Mouse (Mus musculus) intestine, embryonic 15.5 days (tissue): ENCODE data around the gene Etfbkmt. TPM values are rescaled to one million over a fixed set of nuclear protein-coding genes. Genes with fewer than 3 reads are reported as not detected.
"Not testable (repeated sequence)": the region's sequence is repeated elsewhere in the genome, so short reads cannot be mapped to it uniquely, and the experiment has no call there.

ENCODE experiments used
- ATAC-seq: fragments of 200-750 bp; cut with Nextera tagmentation; 2 replicates; pipeline ENCODE4 v1.8.0; 2017; ENCODE audit warnings: moderate TSS enrichment, moderate library complexity
- H3K27ac ChIP-seq: fragments of 300-500 bp; sonication (generic); 2 replicates; pipeline ENCODE4 v1.5.1; 2015; ENCODE audit warnings: mild to moderate bottlenecking, inconsistent platforms
- H3K27me3 ChIP-seq: fragments of 300-500 bp; sonication (generic); replicated peaks from 2 replicates; pipeline ENCODE4 v1.6.1; 2015; ENCODE audit warnings: inconsistent platforms
- H3K36me3 ChIP-seq: fragments of 300-500 bp; sonication (generic); 2 replicates; pipeline ENCODE4 v1.6.1; 2015; ENCODE audit warnings: inconsistent platforms
- H3K4me1 ChIP-seq: fragments of 300-500 bp; sonication (generic); replicated peaks from 2 replicates; pipeline ENCODE4 v1.6.1; 2015; ENCODE audit warnings: inconsistent platforms
- H3K4me2 ChIP-seq: fragments of 300-500 bp; sonication (generic); replicated peaks from 2 replicates; pipeline ENCODE4 v1.6.1; 2015; ENCODE audit warnings: mild to moderate bottlenecking, inconsistent platforms
- H3K4me3 ChIP-seq: fragments of 300-500 bp; sonication (generic); replicated peaks from 2 replicates; pipeline ENCODE4 v1.5.1; 2015; ENCODE audit warnings: inconsistent platforms
- H3K9ac ChIP-seq: fragments of 300-500 bp; sonication (generic); 2 replicates; pipeline ENCODE4 v1.6.1; 2015; ENCODE audit warnings: inconsistent platforms
- H3K9me3 ChIP-seq: fragments of 300-500 bp; sonication (generic); 2 replicates; pipeline ENCODE4 v1.6.1; 2016; ENCODE audit warnings: inconsistent platforms
- WGBS: fragments of 180-500 bp; shearing (Covaris S2); methylation state at CpG from one replicate; pipeline ENCODE4 v1.1.7; 2015; 5-methylcytosine and 5-hydroxymethylcytosine counted together
- polyA plus RNA-seq: library from polyadenylated mRNA; unstranded; fragments of >200 nt; fragmentation: Nextera tagmentation; extraction: Ambion mirVana; gene quantifications from 2 replicates; pipeline ENCODE4 v1.2.1, GENCODE M21; 2015

Etfbkmt gene
- polyA plus RNA-seq, 1 experiment from 2014 or later, result 17.6 TPM

DNA sequence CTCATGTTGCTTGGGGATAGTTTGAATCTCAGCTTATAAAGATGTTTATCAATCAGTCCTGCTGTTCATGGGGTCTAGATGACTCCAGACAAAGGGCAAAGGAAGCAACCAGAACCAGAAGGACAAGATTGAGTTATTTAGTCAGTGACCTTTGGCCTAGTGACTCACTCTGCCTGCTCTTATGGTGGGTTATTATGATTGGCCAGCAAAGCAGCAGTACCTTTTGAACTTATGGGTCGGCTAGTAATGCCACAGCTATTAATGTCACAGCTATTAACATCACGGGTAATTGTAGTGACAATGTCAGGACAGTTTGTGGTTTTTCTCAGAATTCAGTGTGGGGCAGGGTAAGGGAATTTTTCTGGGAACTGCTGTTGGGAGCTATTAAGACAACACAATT lies 1.7 kb upstream of the Etfbkmt start:
- Histone ChIP-seq H3K4me3 (no peak overlapping the region), H3K9me3 (no peaks in the 10 kb centered on the region), H3K27me3 (no peaks in the 10 kb centered on the region), H3K4me1 (0 out of 2 replicates have a peak, but pooled peaks cover 9% of the 10 kb centered on the region), H3K9ac (no peak overlapping the region), H3K36me3 (no peaks in the 10 kb centered on the region), H3K4me2 (no peak overlapping the region), H3K27ac (no peak overlapping the region)
- WGBS, result 32% methylated on average over 2 of the region's 2 CpGs
- ATAC-seq, result no peak

DNA sequence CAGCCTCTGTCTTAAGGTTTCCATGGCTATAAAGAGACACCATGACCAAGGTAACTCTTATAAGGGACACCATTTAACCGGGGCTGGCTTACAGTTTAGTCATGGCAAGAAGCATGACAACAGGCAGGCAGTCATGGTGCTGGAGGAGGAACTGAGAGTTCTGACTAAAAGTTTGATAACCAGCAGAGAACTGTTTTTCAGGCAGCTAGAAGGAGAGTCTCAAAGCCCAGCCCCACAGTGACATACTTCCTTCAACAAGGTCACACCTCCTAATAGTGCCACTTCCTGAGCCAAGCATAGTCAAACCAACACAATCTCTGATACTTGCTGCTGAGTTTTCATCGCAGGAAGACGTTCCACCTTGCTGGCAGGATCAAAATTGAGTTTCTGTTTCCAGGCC lies 638 bp upstream of the Etfbkmt start:
- no peaks in the 10 kb centered on the region for H3K36me3 ChIP-seq
- no peak overlapping the region for H3K9ac ChIP-seq
- H3K27ac ChIP-seq, result no peak overlapping the region
- WGBS, result 87% methylated on average over 3 of the region's 3 CpGs
- H3K4me3 ChIP-seq, result no peak overlapping the region
- no peaks in the 10 kb centered on the region for H3K27me3 ChIP-seq
- H3K4me1 ChIP-seq, result 0 out of 2 replicates have a peak, but pooled peaks cover 9% of the 10 kb centered on the region
- ATAC-seq, result no peak
- H3K9me3 ChIP-seq, result no peaks in the 10 kb centered on the region
- no peak overlapping the region for H3K4me2 ChIP-seq

DNA sequence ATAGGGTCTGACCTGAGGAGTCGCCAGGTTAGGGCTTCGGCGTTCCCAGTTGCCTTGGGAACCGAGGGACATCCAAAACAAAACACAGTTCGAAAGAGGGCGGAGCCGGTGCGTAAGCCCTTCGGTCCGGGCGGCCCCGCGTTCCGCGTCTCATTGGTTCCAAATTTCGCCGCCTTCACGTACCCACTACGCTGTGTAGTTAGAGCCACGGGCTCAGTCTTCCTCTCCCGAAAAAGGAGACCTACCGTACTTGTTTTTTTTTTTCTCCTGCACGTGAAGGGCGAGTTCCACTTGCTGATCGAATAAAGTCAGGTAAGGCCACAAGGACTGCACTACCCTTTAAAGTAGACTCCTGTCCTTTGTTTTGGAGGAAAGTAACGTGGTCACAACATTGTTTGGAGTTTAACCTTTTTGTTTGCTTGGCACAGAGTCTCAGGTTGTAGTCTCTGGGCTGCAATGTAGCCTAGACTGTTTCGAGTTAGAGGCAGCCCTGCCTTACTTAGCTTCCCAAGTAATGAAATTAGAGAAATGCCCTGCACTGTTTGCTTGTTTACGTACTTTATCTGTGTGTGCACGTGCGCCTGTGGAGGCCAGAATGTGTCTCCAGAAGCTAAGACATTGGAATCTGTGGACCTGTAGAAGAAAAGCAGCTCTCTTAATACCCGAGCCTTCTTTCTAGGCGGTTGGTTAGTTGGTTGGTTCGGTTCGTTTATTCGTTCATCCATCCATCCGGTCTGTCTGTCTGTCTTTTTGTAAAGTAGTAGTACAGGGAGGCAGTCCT lies 1.9 kb downstream of the Etfbkmt start:
- Histone ChIP-seq H3K36me3 (peaks cover 4% of the 10 kb centered on the region; the same call in 1 of the 2 replicates), H3K4me2 (peak overlapping the region; percentile 56), H3K4me3 (peak overlapping the region; percentile 46), H3K9me3 (no peaks in the 10 kb centered on the region), H3K4me1 (0 out of 2 replicates have a peak, but pooled peaks cover 4% of the 10 kb centered on the region), H3K27ac (0 out of 2 replicates have a peak overlapping the region, but pooled peaks have one; percentile 49), H3K27me3 (no peaks in the 10 kb centered on the region), H3K9ac (peak overlapping the region; percentile 44)
- 3% methylated on average over 36 of the region's 36 CpGs for WGBS
- ATAC-seq, result peak; percentile 94

DNA sequence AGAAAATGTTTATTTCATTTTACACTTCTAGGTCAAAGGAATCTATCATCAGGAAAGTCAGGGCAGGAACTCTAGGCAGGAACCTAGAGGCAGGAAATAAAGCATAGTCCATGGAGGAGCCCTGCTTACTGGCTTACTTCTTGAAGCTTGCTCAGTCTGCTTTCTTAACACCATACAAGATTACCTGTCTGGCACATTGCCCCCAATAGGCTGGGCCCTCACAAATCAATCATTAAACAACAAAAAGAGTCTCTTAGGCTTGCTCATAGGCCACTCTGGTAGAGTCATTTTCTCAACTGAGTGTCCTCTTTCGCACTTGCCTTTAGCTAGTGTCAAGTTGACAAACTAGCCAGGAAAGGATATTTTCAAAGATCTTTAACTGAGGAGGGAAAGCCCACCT lies 5.5 kb downstream of the Etfbkmt start:
- Histone ChIP-seq H3K27me3 (no peaks in the 10 kb centered on the region), H3K36me3 (peaks cover 4% of the 10 kb centered on the region; the same call in 1 of the 2 replicates), H3K4me1 (0 out of 2 replicates have a peak, but pooled peaks cover 4% of the 10 kb centered on the region), H3K4me3 (no peak overlapping the region), H3K27ac (no peak overlapping the region), H3K9me3 (no peaks in the 10 kb centered on the region), H3K9ac (no peak overlapping the region), H3K4me2 (no peak overlapping the region)
- WGBS, result 97% methylated on average over 1 of the region's 1 CpGs
- ATAC-seq, result no peak

DNA sequence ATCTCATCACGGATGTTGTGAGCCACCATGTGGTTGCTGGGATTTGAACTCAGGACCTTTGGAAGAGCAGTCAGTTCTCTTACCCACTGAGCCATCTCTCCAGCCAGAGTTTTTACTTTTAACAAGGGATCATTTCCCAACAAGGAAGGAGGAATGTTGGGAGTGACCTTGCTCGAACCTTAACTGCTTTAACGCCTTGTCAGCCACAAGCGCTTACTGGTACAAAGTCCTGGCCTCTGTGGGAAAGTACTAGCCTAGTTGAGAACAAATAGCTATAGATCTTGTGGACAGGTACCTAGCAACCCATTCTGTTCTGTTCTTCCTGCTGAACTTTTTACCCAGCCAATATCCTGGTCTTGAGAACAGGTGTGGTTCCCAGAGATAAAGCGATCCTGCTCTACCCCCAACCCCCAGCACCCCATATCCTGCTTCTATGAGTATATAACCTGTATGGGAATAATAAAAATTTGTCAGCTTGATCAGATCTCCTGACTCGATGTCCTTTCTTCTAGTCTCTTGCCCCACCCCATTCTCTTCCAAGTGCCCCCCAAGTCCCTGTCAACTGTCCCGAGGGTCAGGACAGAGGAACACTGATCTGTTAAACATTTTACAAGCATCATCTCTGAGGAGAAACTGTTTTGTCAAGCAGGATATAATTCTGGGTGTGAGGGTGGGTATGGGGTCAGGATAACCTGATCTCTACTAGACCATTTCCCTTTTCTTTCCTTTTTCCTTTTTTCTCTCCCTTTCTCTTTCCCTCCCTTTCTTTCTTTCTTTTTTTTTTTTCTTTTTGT lies 9.0 kb downstream of the Etfbkmt start:
- H3K9ac ChIP-seq, result no peak overlapping the region
- H3K36me3 ChIP-seq, result peaks cover 7% of the 10 kb centered on the region; the same call in 1 of the 2 replicates
- peak overlapping the region; percentile 62 for H3K27ac ChIP-seq
- no peak overlapping the region for H3K4me2 ChIP-seq
- H3K4me3 ChIP-seq, result no peak overlapping the region
- H3K9me3 ChIP-seq, result no peaks in the 10 kb centered on the region
- 44% methylated on average over 7 of the region's 7 CpGs for WGBS
- H3K4me1 ChIP-seq, result no peaks in the 10 kb centered on the region
- ATAC-seq, result peak; percentile 96
- no peaks in the 10 kb centered on the region for H3K27me3 ChIP-seq

DNA sequence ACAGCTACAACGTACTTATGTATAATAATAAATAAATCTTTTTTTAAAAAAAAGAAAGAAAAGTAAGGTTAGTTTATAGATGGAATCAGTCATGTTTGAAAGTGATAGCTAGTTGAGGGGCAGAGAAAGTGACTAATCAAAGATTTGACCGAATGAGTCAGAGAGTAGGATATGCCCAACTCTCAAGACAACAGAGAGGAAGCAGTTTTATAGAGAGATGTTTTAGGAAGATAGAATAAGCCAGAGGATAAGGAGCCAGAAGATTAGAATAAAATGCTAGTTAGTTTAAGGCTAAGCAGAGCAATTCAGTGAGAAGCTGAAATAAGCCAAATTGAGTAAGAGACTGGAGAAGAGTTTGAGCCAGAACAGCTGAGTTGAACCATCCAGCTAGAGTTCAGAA lies 12.5 kb downstream of the Etfbkmt start:
- Histone ChIP-seq H3K9ac (no peak overlapping the region), H3K9me3 (no peaks in the 10 kb centered on the region), H3K27me3 (no peaks in the 10 kb centered on the region), H3K4me2 (no peak overlapping the region), H3K4me3 (no peak overlapping the region), H3K4me1 (peaks cover 16% of the 10 kb centered on the region), H3K27ac (no peak overlapping the region), H3K36me3 (0 out of 2 replicates have a peak, but pooled peaks cover 3% of the 10 kb centered on the region)
- ATAC-seq, result no peak
- WGBS, result 90% methylated on average over 2 of the region's 2 CpGs

DNA sequence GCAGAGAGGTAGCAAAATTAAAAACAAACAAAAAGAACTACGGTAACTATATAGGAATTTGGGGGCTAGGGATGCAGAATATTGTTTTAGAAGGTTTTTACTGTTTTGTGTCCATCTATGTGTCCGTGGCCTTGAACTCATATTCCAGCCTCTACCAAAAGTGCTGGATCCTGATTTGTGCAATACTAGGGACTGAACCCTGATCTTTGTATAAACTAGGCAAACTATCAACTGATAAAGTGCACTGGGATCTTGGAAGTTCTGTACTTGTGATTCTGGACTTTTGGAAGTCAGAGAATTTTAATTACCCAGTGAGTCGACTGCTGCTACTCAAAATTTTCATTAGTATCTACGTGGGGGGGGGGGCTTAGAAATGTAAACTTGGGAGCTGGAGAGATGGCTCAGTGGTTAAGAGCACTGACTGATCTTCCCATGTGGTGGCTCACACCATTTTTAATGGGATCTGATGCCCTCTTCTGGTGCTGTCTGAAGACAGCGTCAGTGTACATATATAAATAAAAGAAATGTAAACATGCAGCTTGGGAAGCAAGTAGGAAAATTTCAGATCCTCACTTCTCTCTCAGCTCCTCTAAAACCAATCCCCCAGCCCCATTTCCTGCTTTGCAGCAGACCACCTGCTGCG lies 13.9 kb downstream of the Etfbkmt start:
- Histone ChIP-seq H3K4me2 (no peak overlapping the region), H3K9ac (no peak overlapping the region), H3K4me1 (peaks cover 16% of the 10 kb centered on the region), H3K4me3 (no peak overlapping the region), H3K27me3 (no peaks in the 10 kb centered on the region), H3K9me3 (no peaks in the 10 kb centered on the region), H3K36me3 (0 out of 2 replicates have a peak, but pooled peaks cover 3% of the 10 kb centered on the region), H3K27ac (0 out of 2 replicates have a peak overlapping the region, but pooled peaks have one; percentile 15)
- 30% methylated on average over 6 of the region's 6 CpGs for WGBS
- no peak for ATAC-seq

DNA sequence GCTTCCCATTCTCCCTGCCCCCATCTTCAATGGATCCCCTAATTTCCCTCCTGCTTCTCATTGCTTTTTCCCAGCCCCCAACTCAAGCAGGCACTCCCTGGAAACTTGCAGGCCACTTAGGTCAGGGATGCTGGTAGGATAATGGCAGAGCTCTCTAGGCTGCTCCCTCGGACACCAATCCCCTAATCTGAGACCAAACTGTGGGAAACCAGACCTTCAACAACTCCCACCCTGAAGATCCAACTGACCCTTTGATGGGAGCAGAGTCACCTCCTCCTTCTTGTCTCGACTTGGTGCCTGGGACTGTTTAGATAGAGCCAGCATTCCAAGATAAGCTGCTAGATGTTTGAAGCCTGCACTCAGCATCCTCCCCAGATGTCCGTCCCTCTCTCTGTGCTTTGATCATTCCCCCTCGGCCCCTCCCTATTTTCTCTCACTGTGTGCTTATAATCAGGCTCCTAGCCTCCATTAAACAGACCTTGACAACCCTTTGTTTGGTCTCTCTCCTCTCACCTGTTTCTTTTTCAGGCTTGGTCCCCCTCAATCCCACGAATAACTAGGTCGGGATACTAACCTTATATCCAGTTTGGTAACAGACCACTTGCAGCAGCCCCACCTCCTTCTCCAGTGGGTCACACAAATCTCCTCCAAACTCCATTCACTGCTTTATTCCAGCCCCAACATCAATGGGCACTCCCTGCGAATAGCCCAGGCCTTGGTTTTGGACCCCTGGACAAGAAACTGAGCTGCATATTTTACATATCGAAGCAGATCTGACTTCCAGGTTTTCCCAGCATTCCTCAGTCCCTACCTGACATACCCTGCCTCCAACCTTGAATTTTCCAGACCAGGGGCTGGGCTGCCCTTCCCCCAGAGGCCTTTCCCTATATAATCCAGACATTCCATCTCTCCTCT lies 14.7 kb downstream of the Etfbkmt start:
- 17% methylated on average over 8 of the region's 8 CpGs for WGBS
- H3K9me3 ChIP-seq, result no peaks in the 10 kb centered on the region
- peaks cover 16% of the 10 kb centered on the region for H3K4me1 ChIP-seq
- 0 out of 2 replicates have a peak, but pooled peaks cover 3% of the 10 kb centered on the region for H3K36me3 ChIP-seq
- H3K27ac ChIP-seq, result peak overlapping the region; percentile 51
- ATAC-seq, result peak; percentile 9
- H3K9ac ChIP-seq, result no peak overlapping the region
- H3K4me2 ChIP-seq, result no peak overlapping the region
- no peaks in the 10 kb centered on the region for H3K27me3 ChIP-seq
- no peak overlapping the region for H3K4me3 ChIP-seq

DNA sequence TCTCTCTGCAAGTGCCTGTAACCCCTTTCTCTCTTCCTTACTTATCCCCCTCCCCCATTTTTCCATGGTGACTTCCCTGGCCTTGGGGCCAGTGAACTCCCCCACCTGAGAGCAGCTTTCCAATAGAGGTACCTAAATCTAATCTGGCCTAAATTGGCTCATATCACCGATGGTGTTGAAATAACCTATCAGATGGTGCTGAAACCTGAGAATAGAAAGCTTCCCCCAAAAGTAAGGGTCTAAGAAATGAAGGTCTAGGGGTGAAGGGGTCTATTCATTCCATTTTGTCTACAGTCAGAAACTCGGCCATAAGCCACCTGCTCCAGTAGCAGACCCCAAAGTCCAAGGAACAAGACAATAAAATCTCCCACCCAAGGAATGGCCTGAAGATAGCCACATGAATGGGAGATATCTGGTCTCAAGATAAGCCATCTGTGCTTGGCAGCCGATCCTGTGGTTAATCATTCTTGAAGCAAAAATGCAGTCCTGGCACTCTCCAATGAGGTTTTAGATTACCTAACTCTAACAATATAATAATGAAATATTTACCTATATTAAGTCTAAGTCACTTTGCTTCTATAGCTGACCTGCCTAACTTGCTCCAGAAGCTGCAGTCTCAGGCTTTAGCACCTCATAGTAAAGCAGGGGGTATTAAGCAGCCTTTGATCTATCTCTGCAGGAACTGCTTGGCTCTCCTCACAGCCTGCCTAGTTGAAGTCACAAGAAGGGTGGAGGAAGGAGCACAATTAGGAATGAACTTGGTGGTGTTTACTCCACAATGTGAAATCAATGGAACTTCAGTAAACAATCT lies 15.6 kb downstream of the Etfbkmt start:
- H3K36me3 ChIP-seq, result 0 out of 2 replicates have a peak, but pooled peaks cover 3% of the 10 kb centered on the region
- H3K27ac ChIP-seq, result peak overlapping the region; percentile 58
- no peaks in the 10 kb centered on the region for H3K27me3 ChIP-seq
- ATAC-seq, result peak; percentile 83
- H3K4me2 ChIP-seq, result no peak overlapping the region
- 42% methylated on average over 3 of the region's 3 CpGs for WGBS
- H3K9me3 ChIP-seq, result no peaks in the 10 kb centered on the region
- H3K9ac ChIP-seq, result no peak overlapping the region
- no peak overlapping the region for H3K4me3 ChIP-seq
- H3K4me1 ChIP-seq, result peaks cover 16% of the 10 kb centered on the region

DNA sequence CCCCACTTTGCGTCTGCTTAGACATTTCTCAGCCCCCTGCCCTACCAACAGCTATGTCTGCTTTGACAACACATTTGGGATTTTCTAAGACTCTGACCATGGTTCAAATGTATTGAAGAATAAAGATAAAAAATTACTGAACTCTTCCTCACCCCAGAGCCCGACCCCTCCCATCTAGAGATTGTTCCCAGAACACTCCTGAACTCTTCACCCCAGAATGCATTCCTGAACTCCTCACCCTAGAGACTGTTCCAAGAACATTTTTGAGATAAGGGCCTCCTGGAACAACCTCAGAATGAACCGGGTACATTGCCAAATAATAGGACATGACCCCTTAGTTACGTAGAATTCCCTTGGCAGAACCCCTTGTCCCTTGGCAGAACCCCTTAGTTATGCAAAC lies 27.4 kb downstream of the Etfbkmt start:
- not testable (repeated sequence) for H3K27me3 ChIP-seq, H3K27ac ChIP-seq, H3K4me2 ChIP-seq, H3K4me3 ChIP-seq, H3K4me1 ChIP-seq, H3K9ac ChIP-seq, ATAC-seq, H3K9me3 ChIP-seq
- H3K36me3 ChIP-seq, result peaks cover 15% of the 10 kb centered on the region
- 59% methylated on average over 3 of the region's 4 CpGs for WGBS

DNA sequence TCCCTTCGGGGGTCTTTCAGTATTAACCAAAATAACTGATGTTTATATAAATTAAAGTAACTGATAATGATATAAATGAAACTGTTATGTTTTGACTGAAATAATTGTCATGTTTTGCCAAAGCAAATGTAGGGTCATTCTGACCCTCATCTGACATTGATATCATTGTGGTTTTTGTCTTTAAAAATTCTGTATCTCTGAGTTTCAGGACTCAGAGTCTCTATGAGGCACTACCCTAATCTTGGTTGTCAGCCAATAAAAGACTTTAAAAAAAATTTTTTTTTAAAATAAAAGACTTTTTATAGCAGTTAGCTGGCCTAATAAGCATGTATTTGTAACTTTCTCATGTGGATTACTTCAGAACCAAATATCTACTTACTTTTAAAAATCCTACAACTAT lies 28.0 kb downstream of the Etfbkmt start:
- Histone ChIP-seq H3K36me3 (peaks cover 13% of the 10 kb centered on the region), H3K4me1 (no peaks in the 10 kb centered on the region), H3K4me3 (no peak overlapping the region), H3K9me3 (no peaks in the 10 kb centered on the region), H3K27me3 (no peaks in the 10 kb centered on the region), H3K27ac (no peak overlapping the region), H3K9ac (no peak overlapping the region), H3K4me2 (no peak overlapping the region)
- ATAC-seq, result no peak
- 95% methylated on average over 1 of the region's 1 CpGs for WGBS
